8 mouse cellular contexts compared by ENCODE assay signal in the genomic region with DNA sequence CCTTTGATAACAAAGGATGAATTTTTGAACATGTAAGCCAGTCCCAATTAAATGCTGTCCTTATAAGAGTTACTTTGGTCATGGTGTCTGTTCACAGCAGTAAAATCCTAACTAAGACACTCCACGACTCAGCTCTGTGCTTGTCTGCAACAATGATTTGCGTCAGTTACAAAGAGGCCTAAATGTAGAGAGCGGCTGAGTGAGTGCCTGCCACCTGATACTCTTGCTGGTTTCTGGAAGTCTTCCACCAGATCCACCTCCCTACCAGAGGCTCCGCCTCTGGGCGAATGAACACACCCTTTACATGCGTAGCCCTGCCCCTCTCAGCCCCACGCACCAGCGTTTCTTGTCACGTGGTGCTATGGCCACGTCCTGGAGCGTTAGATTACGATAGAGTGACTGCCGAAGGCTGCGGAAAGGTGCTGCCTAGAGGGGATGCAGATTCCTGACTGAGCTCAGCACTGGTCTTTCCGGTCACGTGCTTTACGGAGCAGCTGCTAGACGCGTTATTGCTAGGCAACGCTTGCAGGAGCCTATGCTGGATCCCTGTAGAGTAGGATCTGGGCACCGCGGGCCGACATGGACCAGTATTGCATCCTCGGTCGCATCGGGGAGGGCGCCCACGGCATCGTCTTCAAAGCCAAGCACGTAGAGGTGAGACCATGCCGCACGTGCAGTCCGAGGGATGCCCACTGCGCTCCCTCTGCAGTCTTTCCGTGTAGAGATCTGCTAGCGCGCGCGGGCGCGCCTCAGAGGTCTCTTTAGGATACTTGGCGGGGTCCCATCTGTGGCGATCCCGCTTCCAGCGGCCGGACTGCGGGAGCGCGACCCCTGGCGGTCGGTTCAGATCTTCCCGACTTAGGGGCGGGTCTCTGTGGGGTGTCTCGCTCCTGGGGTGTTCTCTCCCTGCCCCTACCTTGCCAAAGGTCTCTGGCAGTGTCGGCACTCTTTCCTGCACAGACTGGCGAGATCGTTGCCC. TPM values are rescaled to one million over a fixed set of nuclear protein-coding genes. Genes with fewer than 3 reads are reported as not detected.
DNase-seq lines count a peak whose midpoint lies in the region; ATAC-seq lines count a peak whose summit lies in the region.

A gene (plus strand): TSS at position 298 of the 979 bp plus-strand sequence.

- H3K27ac ChIP-seq in hindbrain, embryonic 14.5 days, result peak within 1 kb of the TSS; percentile 86

- H3K4me1 ChIP-seq in hindbrain, embryonic 14.5 days (replicated peaks; ENCODE audit: control insufficient read depth, insufficient read depth, low read length), result peaks cover 4% of the 10 kb centered on the region; the same call in 1 of the 2 replicates

- no peaks in the 10 kb centered on the region for H3K27me3 ChIP-seq in hindbrain, embryonic 14.5 days (ENCODE audit: control insufficient read depth, insufficient read depth, low read length)

- no peaks in the 10 kb centered on the region for H3K36me3 ChIP-seq in hindbrain, embryonic 14.5 days (replicated peaks; ENCODE audit: control insufficient read depth, insufficient read depth)

- ATAC-seq in hindbrain, embryonic 14.5 days (ENCODE audit: low FRiP score), result peak; percentile 99

- H3K9ac ChIP-seq in hindbrain, embryonic 14.5 days, result peak within 1 kb of the TSS; percentile 67

- peak within 1 kb of the TSS; percentile 62 for H3K4me3 ChIP-seq in hindbrain, embryonic 14.5 days (replicated peaks; ENCODE audit: low read length)

- H3K9me3 ChIP-seq in hindbrain, embryonic 14.5 days (ENCODE audit: control insufficient read depth, low read length), result no peaks in the 10 kb centered on the region

- under 1% methylated on average over 57 of the region's 57 CpGs for WGBS in hindbrain, embryonic 14.5 days

- peak; percentile 100 for DNase-seq in R1 (ENCODE audit: low read depth, low spot score)
- DNase-seq in cerebellum, postnatal 25 days, result peak; percentile 90 to 91
- DNase-seq in frontal cortex, postnatal 25 days (ENCODE audit: low spot score in 2 of 2), result peak; percentile 86 to 87
- DNase-seq in hindbrain, embryonic 14.5 days (ENCODE audit: low spot score), result peak; percentile 90
- peak; percentile 92 to 95 for DNase-seq in layer of hippocampus, postnatal 36 days
- DNase-seq in lung, postnatal 36 days, result peak; percentile 95
- peak; percentile 98 for DNase-seq in retina, postnatal 1 day
- peak; percentile 77 to 92 for DNase-seq in urinary bladder, adult 18-20 months (ENCODE audit: low spot score in 2 of 2)

- H3K4me2 ChIP-seq in hindbrain, embryonic 14.5 days (replicated peaks), result peak within 1 kb of the TSS; percentile 78

RNA-seq across cellular contexts. Expression of the gene that starts here (rescaled TPM):
- 20.8 and 22.5 TPM in 2 replicates for polyA plus RNA-seq in hindbrain, embryonic 14.5 days (2014; fragmentation: Nextera tagmentation; extraction: Ambion mirVana)
- 10 to 100 TPM in 1 of 2 experiments, 1 to 10 TPM in 1; 9.7 to 12.6 TPM for total RNA-seq in layer of hippocampus, postnatal 36 days (2021)

Comparison
In these comparisons a context has a peak if more than half of its experiments do, and no peak if none do; other contexts are left out.
1. Peak in every context shown above with its lines: DNase-seq, ATAC-seq, H3K4me3 ChIP-seq and H3K27ac ChIP-seq.